Mouse (Mus musculus) bone marrow macrophage, adult 2 months (primary cell): Measurements from ENCODE around the gene Rab13.
"Not testable (repeated sequence)": the region's sequence is repeated elsewhere in the genome, so short reads cannot be mapped to it uniquely, and the experiment has no call there.

Source experiments
- CTCF ChIP-seq: IDR thresholded peaks from 2 replicates; pipeline ENCODE4 v1.5.1; 2012; ENCODE audit warnings: low read depth, mild to moderate bottlenecking, low read length, moderate library complexity
- POLR2A ChIP-seq: IDR thresholded peaks from 2 replicates; pipeline ENCODE4 v1.6.1; 2012; ENCODE audit warnings: mild to moderate bottlenecking, low read depth, low read length, borderline replicate concordance

DNA sequence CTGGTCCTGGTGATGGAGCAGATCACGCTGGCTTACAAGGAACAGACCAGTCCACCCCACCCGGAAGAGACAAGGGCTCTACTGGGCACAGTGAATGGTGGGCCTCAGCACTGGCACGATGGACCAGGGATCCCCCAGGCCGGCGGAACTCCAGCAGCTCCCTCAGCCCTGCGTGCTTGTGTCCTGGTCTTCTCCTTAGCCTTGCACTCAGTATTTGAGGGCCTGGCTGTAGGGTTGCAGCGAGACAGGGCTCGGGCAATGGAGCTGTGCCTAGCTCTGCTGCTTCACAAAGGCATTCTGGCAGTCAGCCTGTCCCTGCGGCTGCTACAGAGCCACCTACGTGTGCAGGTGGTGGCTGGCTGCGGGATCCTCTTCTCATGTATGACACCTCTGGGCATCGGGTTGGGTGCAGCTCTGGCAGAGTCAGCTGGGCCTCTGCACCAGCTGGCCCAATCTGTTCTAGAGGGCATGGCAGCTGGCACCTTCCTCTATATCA is 38.3 kb downstream of the Rab13 start:
- TF ChIP-seq CTCF, POLR2A: not testable (repeated sequence)
